Mouse (Mus musculus): ENCODE measurements around the gene Rnf31. TPM values are rescaled to one million over a fixed set of nuclear protein-coding genes. Genes with fewer than 3 reads are reported as not detected.

Rnf31 gene
- total RNA-seq (2014; fragmentation: Nextera tagmentation) (23.7 and 43.9 TPM in 2 replicates), total RNA-seq (2017) (11.8 and 12.6 TPM in 2 replicates), polyA plus RNA-seq (2012) (34.2 and 35.1 TPM in 2 replicates)

GRCm38 (mm10) chr14:55591331-55591891 lies at the start of gene Rnf31:
TSS of gene Rnf31 (plus strand) at chr14:55591708.
- no peaks in the 10 kb centered on the region for H3K9me3 ChIP-seq (replicated peaks)
- TF ChIP-seq GATA1 (IDR thresholded peaks at IDR 0.05; ENCODE audit: borderline replicate concordance, low read length): no peak
- TF ChIP-seq TAL1 (conservative IDR thresholded peaks at IDR 0.05; ENCODE audit: low read depth, low read length): no peak
- TF ChIP-seq POLR2AphosphoS5 (IDR thresholded peaks at IDR 0.05; ENCODE audit: insufficient replicate concordance, low read depth, low read length): no peak
- no peak for TF ChIP-seq GATA2 (IDR thresholded peaks at IDR 0.05; ENCODE audit: borderline replicate concordance, low read depth, low read length)
- TF ChIP-seq CTCF (IDR thresholded peaks at IDR 0.05; ENCODE audit: low read depth, low read length): no peak
- H3K36me3 ChIP-seq (replicated peaks): peaks cover 64% of the 10 kb centered on the region
- no peaks in the 10 kb centered on the region for H3K27me3 ChIP-seq (ENCODE audit: insufficient read depth, low read length)
- ATAC-seq (ENCODE audit: extremely low read depth, insufficient number of reproducible peaks, low FRiP score, poor library complexity, severe bottlenecking): peak; percentile 79
- H3K4me1 ChIP-seq (ENCODE audit: insufficient read depth, low read depth, low read length): peaks cover 62% of the 10 kb centered on the region
- DNase-seq (ENCODE audit: low spot score): peak; percentile 87
- peak within 1 kb of the TSS; percentile 96 for H3K4me3 ChIP-seq (ENCODE audit: low read depth, low read length)

- Histone ChIP-seq H3K4me1 (ENCODE audit: insufficient read depth, low read depth, low read length) (peaks cover 35% of the 10 kb centered on the region), H3K36me3 (replicated peaks) (peaks cover 56% of the 10 kb centered on the region), H3K27me3 (ENCODE audit: insufficient read depth, low read length) (peaks cover 6% of the 10 kb centered on the region), H3K9me3 (replicated peaks) (no peaks in the 10 kb centered on the region), H3K4me3 (ENCODE audit: low read depth, low read length) (no peak overlapping the region)
- no peak for ATAC-seq (ENCODE audit: extremely low read depth, insufficient number of reproducible peaks, low FRiP score, poor library complexity, severe bottlenecking)
- no peak for TF ChIP-seq GATA2 (IDR thresholded peaks at IDR 0.05; ENCODE audit: borderline replicate concordance, low read depth, low read length)
- TF ChIP-seq CTCF (IDR thresholded peaks at IDR 0.05; ENCODE audit: low read depth, low read length): no peak
- no peak for TF ChIP-seq GATA1 (IDR thresholded peaks at IDR 0.05; ENCODE audit: borderline replicate concordance, low read length)
- no peak for TF ChIP-seq TAL1 (conservative IDR thresholded peaks at IDR 0.05; ENCODE audit: low read depth, low read length)
- TF ChIP-seq POLR2AphosphoS5 (IDR thresholded peaks at IDR 0.05; ENCODE audit: insufficient replicate concordance, low read depth, low read length): no peak
- DNase-seq (ENCODE audit: low spot score): no peak
These were observed 49.2 kb upstream of the Rnf31 start for GRCm38 (mm10) chr14:55542268-55542667.

- H3K4me1 ChIP-seq (ENCODE audit: insufficient read depth, low read depth, low read length): peaks cover 34% of the 10 kb centered on the region
- ATAC-seq (ENCODE audit: extremely low read depth, insufficient number of reproducible peaks, low FRiP score, poor library complexity, severe bottlenecking) (no peak), DNase-seq (ENCODE audit: low spot score) (no peak)
- no peaks in the 10 kb centered on the region for H3K9me3 ChIP-seq (replicated peaks)
- H3K27me3 ChIP-seq (ENCODE audit: insufficient read depth, low read length): no peaks in the 10 kb centered on the region; the same call in 1 of the 2 replicates
- H3K4me3 ChIP-seq (ENCODE audit: low read depth, low read length): no peak overlapping the region
- H3K36me3 ChIP-seq (replicated peaks): peaks cover 77% of the 10 kb centered on the region
- no peak for TF ChIP-seq GATA1 (IDR thresholded peaks at IDR 0.05; ENCODE audit: borderline replicate concordance, low read length)
- no peak for TF ChIP-seq POLR2AphosphoS5 (IDR thresholded peaks at IDR 0.05; ENCODE audit: insufficient replicate concordance, low read depth, low read length)
- TF ChIP-seq GATA2 (IDR thresholded peaks at IDR 0.05; ENCODE audit: borderline replicate concordance, low read depth, low read length): no peak
- TF ChIP-seq TAL1 (conservative IDR thresholded peaks at IDR 0.05; ENCODE audit: low read depth, low read length): no peak
- TF ChIP-seq CTCF (IDR thresholded peaks at IDR 0.05; ENCODE audit: low read depth, low read length): no peak
These were observed 47.2 kb upstream of the Rnf31 start for GRCm38 (mm10) chr14:55544334-55544733.

GRCm38 (mm10) chr14:55550191-55550590 lies 41.3 kb upstream of the Rnf31 start:
- no peaks in the 10 kb centered on the region for H3K27me3 ChIP-seq (ENCODE audit: insufficient read depth, low read length)
- TF ChIP-seq CTCF (IDR thresholded peaks at IDR 0.05; ENCODE audit: low read depth, low read length) (no peak), POLR2AphosphoS5 (IDR thresholded peaks at IDR 0.05; ENCODE audit: insufficient replicate concordance, low read depth, low read length) (no peak), GATA2 (IDR thresholded peaks at IDR 0.05; ENCODE audit: borderline replicate concordance, low read depth, low read length) (no peak), TAL1 (conservative IDR thresholded peaks at IDR 0.05; ENCODE audit: low read depth, low read length) (no peak), GATA1 (IDR thresholded peaks at IDR 0.05; ENCODE audit: borderline replicate concordance, low read length) (no peak)
- H3K9me3 ChIP-seq (replicated peaks): no peaks in the 10 kb centered on the region
- H3K4me3 ChIP-seq (ENCODE audit: low read depth, low read length): no peak overlapping the region
- no peak for ATAC-seq (ENCODE audit: extremely low read depth, insufficient number of reproducible peaks, low FRiP score, poor library complexity, severe bottlenecking)
- H3K4me1 ChIP-seq (ENCODE audit: insufficient read depth, low read depth, low read length): peaks cover 14% of the 10 kb centered on the region
- DNase-seq (ENCODE audit: low spot score): no peak
- H3K36me3 ChIP-seq (replicated peaks): peaks cover 58% of the 10 kb centered on the region

- H3K4me3 ChIP-seq (ENCODE audit: low read depth, low read length): no peak overlapping the region
- H3K4me1 ChIP-seq (ENCODE audit: insufficient read depth, low read depth, low read length): peaks cover 21% of the 10 kb centered on the region
- ATAC-seq (ENCODE audit: extremely low read depth, insufficient number of reproducible peaks, low FRiP score, poor library complexity, severe bottlenecking) (no peak), DNase-seq (ENCODE audit: low spot score) (no peak)
- TF ChIP-seq GATA2 (IDR thresholded peaks at IDR 0.05; ENCODE audit: borderline replicate concordance, low read depth, low read length) (no peak), CTCF (IDR thresholded peaks at IDR 0.05; ENCODE audit: low read depth, low read length) (no peak), TAL1 (conservative IDR thresholded peaks at IDR 0.05; ENCODE audit: low read depth, low read length) (no peak), POLR2AphosphoS5 (IDR thresholded peaks at IDR 0.05; ENCODE audit: insufficient replicate concordance, low read depth, low read length) (no peak)
- H3K27me3 ChIP-seq (ENCODE audit: insufficient read depth, low read length): no peaks in the 10 kb centered on the region
- no peaks in the 10 kb centered on the region for H3K9me3 ChIP-seq (replicated peaks)
- H3K36me3 ChIP-seq (replicated peaks): peaks cover 46% of the 10 kb centered on the region
These were observed 40.2 kb upstream of the Rnf31 start for GRCm38 (mm10) chr14:55551347-55551746.

DNA sequence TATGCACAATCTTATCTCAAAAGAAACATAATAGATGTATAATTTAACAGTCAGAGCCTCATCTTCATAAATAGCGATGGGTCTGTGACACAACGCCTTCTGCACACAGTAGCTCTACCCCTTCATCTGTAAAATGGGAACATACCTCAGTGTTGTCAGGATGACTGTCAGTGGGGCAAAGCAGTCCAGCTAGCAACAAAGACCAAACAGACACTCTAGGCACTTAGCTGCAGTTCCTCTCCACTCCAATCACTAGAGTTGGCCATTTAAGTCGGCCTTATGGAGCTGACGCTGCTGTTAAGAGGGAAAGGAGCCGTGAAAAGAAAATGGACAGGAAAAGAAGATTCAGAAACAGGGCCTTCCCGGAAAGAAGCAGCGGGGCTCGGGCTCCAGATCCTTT lies 39.7 kb upstream of the Rnf31 start:
- no peak for DNase-seq (ENCODE audit: low spot score)
- no peaks in the 10 kb centered on the region for H3K9me3 ChIP-seq (replicated peaks)
- H3K4me1 ChIP-seq (ENCODE audit: insufficient read depth, low read depth, low read length): peaks cover 26% of the 10 kb centered on the region
- ATAC-seq (ENCODE audit: extremely low read depth, insufficient number of reproducible peaks, low FRiP score, poor library complexity, severe bottlenecking): no peak
- TF ChIP-seq POLR2AphosphoS5 (IDR thresholded peaks at IDR 0.05; ENCODE audit: insufficient replicate concordance, low read depth, low read length): no peak
- TF ChIP-seq GATA2 (IDR thresholded peaks at IDR 0.05; ENCODE audit: borderline replicate concordance, low read depth, low read length): no peak
- no peak for TF ChIP-seq GATA1 (IDR thresholded peaks at IDR 0.05; ENCODE audit: borderline replicate concordance, low read length)
- TF ChIP-seq CTCF (IDR thresholded peaks at IDR 0.05; ENCODE audit: low read depth, low read length): no peak
- no peak for TF ChIP-seq TAL1 (conservative IDR thresholded peaks at IDR 0.05; ENCODE audit: low read depth, low read length)
- no peaks in the 10 kb centered on the region for H3K27me3 ChIP-seq (ENCODE audit: insufficient read depth, low read length)
- peaks cover 42% of the 10 kb centered on the region for H3K36me3 ChIP-seq (replicated peaks)
- H3K4me3 ChIP-seq (ENCODE audit: low read depth, low read length): no peak overlapping the region

All from G1E (cell line).